Mouse (Mus musculus): ENCODE results near the gene Itpr1.

DNA sequence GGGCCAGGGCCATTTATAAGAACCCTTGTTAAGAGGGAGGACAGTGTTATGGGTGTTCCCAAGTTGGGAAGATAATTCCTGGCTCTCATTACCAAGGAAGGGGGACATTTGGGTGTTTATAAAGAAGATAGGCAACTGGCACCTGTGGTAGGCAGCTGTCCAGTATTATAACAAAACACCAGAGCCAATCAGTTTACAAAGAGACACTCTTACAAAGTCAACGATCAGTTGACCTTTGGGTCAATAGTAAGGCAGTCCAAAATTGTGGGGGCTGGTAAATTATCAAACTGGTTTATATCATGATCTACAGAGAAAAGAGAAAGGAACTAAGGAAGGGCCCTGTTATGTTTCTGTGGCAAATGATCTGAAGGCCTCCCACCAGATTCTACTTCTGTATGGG, 104.1 kb downstream of the Itpr1 start:
- TF ChIP-seq CTCF (IDR thresholded peaks at IDR 0.05; ENCODE audit: insufficient read depth, low read depth, low read length) (no peak), POLR2A (IDR thresholded peaks at IDR 0.05; ENCODE audit: insufficient read depth, low read depth, low read length) (no peak)

Measured in olfactory bulb, adult 2 months (tissue).